Mouse (Mus musculus): ENCODE data around the gene Lingo4.

DNA sequence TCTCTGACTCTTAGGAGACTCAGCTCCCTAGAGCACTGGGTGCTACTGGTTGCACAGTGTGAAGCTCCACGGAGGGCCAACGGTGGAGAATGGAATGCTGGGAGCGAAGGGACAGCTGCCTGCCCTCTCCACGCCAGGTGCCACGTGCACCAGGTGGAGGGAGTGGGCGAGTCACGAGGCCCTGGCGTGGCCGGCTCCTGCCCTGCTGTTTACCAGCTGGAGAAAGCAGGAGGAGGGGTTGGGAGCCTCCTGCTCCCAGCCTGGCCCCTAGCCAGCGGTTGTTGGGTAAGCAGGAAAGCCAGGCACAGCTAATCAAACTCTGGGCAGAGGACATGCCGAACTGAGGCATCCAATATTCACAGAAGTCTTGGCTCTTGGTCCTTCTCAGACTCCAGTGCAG lies 26.7 kb upstream of the Lingo4 start:
- TF ChIP-seq MAX (IDR thresholded peaks at IDR 0.05; ENCODE audit: low read depth) (peak; percentile 14), TCF3 (IDR thresholded peaks at IDR 0.05; ENCODE audit: insufficient read length, low read depth) (peak; percentile 34), E2F4 (IDR thresholded peaks at IDR 0.05; ENCODE audit: insufficient read depth) (no peak), POLR2A (IDR thresholded peaks at IDR 0.05; ENCODE audit: insufficient read length, low read depth) (no peak), USF1 (IDR thresholded peaks at IDR 0.05; ENCODE audit: low read depth) (no peak), TCF12 (IDR thresholded peaks at IDR 0.05; ENCODE audit: insufficient read depth, poor library complexity, severe bottlenecking) (no peak), MYOD1 (IDR thresholded peaks at IDR 0.05; ENCODE audit: control insufficient read depth in 1 of 3, insufficient read length in 2 of 3, low read depth in 2 of 3) (peak in 2 of 3 experiments; percentile 61 to 89)
